Comparison of ENCODE assay signal across 8 mouse cellular contexts in the genomic region with DNA sequence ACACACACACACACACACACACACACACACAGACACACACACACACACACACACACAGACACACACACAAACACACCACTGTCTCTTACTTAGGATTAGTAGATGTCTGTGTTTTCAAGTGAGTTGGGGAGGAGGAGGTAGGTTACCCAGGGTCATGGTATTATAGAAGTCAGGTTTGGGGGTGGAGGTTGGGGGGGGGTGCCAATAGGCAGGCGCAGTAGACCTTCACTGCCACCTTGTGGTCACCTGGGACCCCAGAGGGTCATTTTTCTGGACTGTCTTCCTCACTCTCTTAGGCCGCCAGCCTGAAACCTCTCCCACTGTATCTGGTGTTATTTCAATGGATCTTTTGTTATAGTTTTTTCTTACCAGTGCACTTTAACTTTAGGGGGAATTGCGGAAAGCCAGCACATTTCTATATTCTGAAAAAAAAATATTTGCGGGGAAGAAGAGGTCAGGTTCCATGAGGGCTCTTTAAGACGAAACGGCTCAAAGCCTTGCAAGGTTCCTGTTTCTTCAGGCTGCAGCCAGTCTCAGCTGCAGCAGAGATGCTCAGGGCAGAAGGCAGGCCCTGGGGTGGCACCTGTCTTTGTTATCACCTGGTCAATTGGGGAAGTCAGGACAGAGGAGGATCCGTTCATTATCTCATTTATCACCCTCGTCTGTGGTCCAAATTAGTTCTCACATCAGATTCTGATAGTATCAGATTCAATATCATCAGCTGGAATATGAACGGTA. TPM values are rescaled to one million over a fixed set of nuclear protein-coding genes. Genes with fewer than 3 reads are reported as not detected.
DNase-seq lines count a peak whose midpoint lies in the region; ATAC-seq and TF ChIP-seq lines count a peak whose summit lies in the region.

No protein-coding gene starts in this region.

- H3K4me2 ChIP-seq in forebrain, embryonic 14.5 days (ENCODE audit: low read length), result no peak overlapping the region
- H3K4me2 ChIP-seq in lung, embryonic 14.5 days, result no peak overlapping the region

- no peak overlapping the region for H3K9ac ChIP-seq in forebrain, embryonic 14.5 days (ENCODE audit: low read length)
- H3K9ac ChIP-seq in lung, embryonic 14.5 days, result no peak overlapping the region

- peak; percentile 61 for TF ChIP-seq CTCF in lung, embryonic 14.5 days (IDR thresholded peaks at IDR 0.05; ENCODE audit: low read depth)

- no peak for ATAC-seq in forebrain, embryonic 14.5 days
- no peak for ATAC-seq in lung, embryonic 14.5 days (ENCODE audit: insufficient read depth)
- ATAC-seq in megakaryocyte progenitor cell, adult 5-6 weeks (replicated peaks; ENCODE audit: poor library complexity), result peak; percentile 57; the same call in 1 of the 2 replicates
- no peak for ATAC-seq in megakaryocyte-erythroid progenitor cell, adult 5-6 weeks (replicated peaks; ENCODE audit: low FRiP score, low TSS enrichment, poor library complexity, severe bottlenecking)

- H3K27me3 ChIP-seq in forebrain, embryonic 10.5 days (ENCODE audit: poor library complexity, severe bottlenecking), result no peaks in the 10 kb centered on the region
- no peaks in the 10 kb centered on the region for H3K27me3 ChIP-seq in forebrain, embryonic 14.5 days (replicated peaks; ENCODE audit: control insufficient read depth, insufficient read depth, low read length)
- no peaks in the 10 kb centered on the region for H3K27me3 ChIP-seq in lung, embryonic 14.5 days (ENCODE audit: insufficient read depth, low read length)

- H3K4me3 ChIP-seq in forebrain, embryonic 10.5 days, result no peak overlapping the region
- no peak overlapping the region for H3K4me3 ChIP-seq in forebrain, embryonic 14.5 days (ENCODE audit: low read depth, low read length)
- H3K4me3 ChIP-seq in lung, embryonic 14.5 days (ENCODE audit: low read depth, low read length), result no peak overlapping the region

- WGBS in forebrain, embryonic 10.5 days, result 73% methylated on average over 9 of the region's 9 CpGs
- 57% methylated on average over 9 of the region's 9 CpGs for WGBS in forebrain, embryonic 14.5 days
- WGBS in lung, embryonic 14.5 days, result 54% methylated on average over 9 of the region's 9 CpGs

- no peak overlapping the region for H3K27ac ChIP-seq in forebrain, embryonic 10.5 days
- no peak overlapping the region for H3K27ac ChIP-seq in forebrain, embryonic 14.5 days (ENCODE audit: low read depth, low read length)
- no peak overlapping the region for H3K27ac ChIP-seq in lung, embryonic 14.5 days (ENCODE audit: low read depth)

- H3K36me3 ChIP-seq in forebrain, embryonic 10.5 days (replicated peaks), result no peaks in the 10 kb centered on the region
- H3K36me3 ChIP-seq in forebrain, embryonic 14.5 days (ENCODE audit: control insufficient read depth, insufficient read depth, low read length), result no peaks in the 10 kb centered on the region
- H3K36me3 ChIP-seq in lung, embryonic 14.5 days (ENCODE audit: insufficient read depth), result no peaks in the 10 kb centered on the region

- H3K4me1 ChIP-seq in forebrain, embryonic 10.5 days, result peaks cover 14% of the 10 kb centered on the region; the same call in 1 of the 2 replicates
- H3K4me1 ChIP-seq in forebrain, embryonic 14.5 days (ENCODE audit: control insufficient read depth, insufficient read depth, low read length), result no peaks in the 10 kb centered on the region
- no peaks in the 10 kb centered on the region for H3K4me1 ChIP-seq in lung, embryonic 14.5 days (ENCODE audit: insufficient read depth)

- DNase-seq in forebrain, embryonic 10.5 days (ENCODE audit: extremely low spot score, low spot score), result peak; percentile 20
- DNase-seq in forebrain, embryonic 14.5 days (ENCODE audit: low spot score), result no peak
- peak; percentile 54 for DNase-seq in lung, embryonic 14.5 days
- DNase-seq in lung, postnatal 4 days, result no peak
- peak; percentile 50 for DNase-seq in embryo, embryonic 11 days
- DNase-seq in adrenal gland, adult 8-10 months, result no peak

- no peaks in the 10 kb centered on the region for H3K9me3 ChIP-seq in forebrain, embryonic 10.5 days
- H3K9me3 ChIP-seq in forebrain, embryonic 14.5 days (replicated peaks; ENCODE audit: control insufficient read depth, low read length), result no peaks in the 10 kb centered on the region
- H3K9me3 ChIP-seq in lung, embryonic 14.5 days (ENCODE audit: low read depth, low read length), result no peaks in the 10 kb centered on the region

RNA-seq across cellular contexts. Expression of a gene that starts 33.3 kb away (rescaled TPM):
- 3.7 and 4.1 TPM in 2 replicates for polyA plus RNA-seq in forebrain, embryonic 10.5 days (2016; fragmentation: Nextera tagmentation; extraction: Ambion mirVana)
- polyA plus RNA-seq in forebrain, embryonic 14.5 days (2014; fragmentation: Nextera tagmentation; extraction: Ambion mirVana), result 22.7 and 35.1 TPM in 2 replicates
- polyA plus RNA-seq in lung, embryonic 14.5 days (2014; fragmentation: Nextera tagmentation; extraction: Ambion mirVana), result 0.08 and 0.14 TPM in 2 replicates
- total RNA-seq in megakaryocyte progenitor cell, adult 5-6 weeks (2015), result not detected in 2 replicates
- total RNA-seq in megakaryocyte progenitor cell, adult 5-6 weeks (2017), result not detected in 2 replicates
- not detected in 2 replicates for total RNA-seq in megakaryocyte-erythroid progenitor cell, adult 5-6 weeks (2014; fragmentation: Nextera tagmentation)
- total RNA-seq in megakaryocyte-erythroid progenitor cell, adult 5-6 weeks (2017), result not detected in 2 replicates
- under 1 TPM in 3 of 4 experiments, not detected in 1; 0.08 to 0.61 (median 0.21) TPM for total RNA-seq in adrenal gland, adult 8-10 months (2022)

Comparison
In these comparisons a context has a peak if more than half of its experiments do, and no peak if none do; other contexts are left out.
1. DNase-seq: peak in forebrain, embryonic 10.5 days (single experiment), lung, embryonic 14.5 days (single experiment) and embryo, embryonic 11 days (single experiment); none in forebrain, embryonic 14.5 days (single experiment), lung, postnatal 4 days (0 of 2) and adrenal gland, adult 8-10 months (single experiment).